Mouse (Mus musculus) lung, embryonic 14.5 days (tissue): ENCODE measurements around the gene En2. TPM values are rescaled to one million over a fixed set of nuclear protein-coding genes. Genes with fewer than 3 reads are reported as not detected.

Experiments
- ATAC-seq: fragments of 200-750 bp; cut with Nextera tagmentation; 2 replicates; pipeline ENCODE4 v1.8.0; 2017; ENCODE audit warnings: mild to moderate bottlenecking, moderate TSS enrichment, moderate library complexity; ENCODE audit not compliant: insufficient read depth
- DNase-seq: peaks from one replicate; pipeline ENCODE4 v3.0.0-alpha.2; 2015
- H3K27ac ChIP-seq: fragments of 300-500 bp; sonication (generic); 2 replicates; pipeline ENCODE4 v1.5.1; 2014; ENCODE audit warnings: low read depth, mild to moderate bottlenecking, moderate library complexity
- H3K27me3 ChIP-seq: fragments of 300-500 bp; sonication (generic); 2 replicates; pipeline ENCODE4 v1.6.1; 2014; ENCODE audit warnings: low read length, control low read depth; ENCODE audit not compliant: insufficient read depth
- H3K36me3 ChIP-seq: fragments of 300-500 bp; sonication (generic); 2 replicates; pipeline ENCODE4 v1.6.1; 2014; ENCODE audit warnings: control low read depth; ENCODE audit not compliant: insufficient read depth
- H3K4me1 ChIP-seq: fragments of 300-500 bp; sonication (generic); 2 replicates; pipeline ENCODE4 v1.6.1; 2014; ENCODE audit warnings: antibody characterized with exemption, control low read depth; ENCODE audit not compliant: insufficient read depth
- H3K4me2 ChIP-seq: fragments of 300-500 bp; sonication (generic); 2 replicates; pipeline ENCODE4 v1.6.1; 2014; ENCODE audit warnings: mild to moderate bottlenecking
- H3K4me3 ChIP-seq: fragments of 300-500 bp; sonication (generic); 2 replicates; pipeline ENCODE4 v1.5.1; 2014; ENCODE audit warnings: low read depth, low read length
- H3K9ac ChIP-seq: fragments of 300-500 bp; sonication (generic); 2 replicates; pipeline ENCODE4 v1.6.1; 2014
- H3K9me3 ChIP-seq: fragments of 300-500 bp; sonication (generic); 2 replicates; pipeline ENCODE4 v1.6.1; 2016; ENCODE audit warnings: low read depth, low read length, control low read depth
- CTCF ChIP-seq: IDR thresholded peaks from 2 replicates; pipeline ENCODE4 v1.5.1; 2016; ENCODE audit warnings: antibody characterized with exemption, low read depth
- WGBS: fragments of 180-500 bp; shearing (Covaris S2); extraction: QIAGEN DNeasy Blood & Tissue Kit; methylation state at CpG from one replicate; pipeline ENCODE4 v1.1.7; 2014; 5-methylcytosine and 5-hydroxymethylcytosine counted together
- polyA plus RNA-seq: library from polyadenylated mRNA; unstranded; fragments of >200 nt; fragmentation: Nextera tagmentation; extraction: Ambion mirVana; gene quantifications from 2 replicates; pipeline ENCODE4 v1.2.1, GENCODE M21; 2014

Gene En2
- polyA plus RNA-seq, 1 experiment from 2014 or later: not detected

- 74% methylated on average over 1 of the region's 1 CpGs for WGBS
- ATAC-seq: no peak
- Histone ChIP-seq H3K9me3 (no peaks in the 10 kb centered on the region), H3K9ac (no peak overlapping the region), H3K36me3 (no peaks in the 10 kb centered on the region), H3K4me3 (no peak overlapping the region), H3K4me1 (no peaks in the 10 kb centered on the region), H3K4me2 (no peak overlapping the region), H3K27ac (no peak overlapping the region), H3K27me3 (peaks cover 4% of the 10 kb centered on the region; the same call in 1 of the 2 replicates)
- no peak for TF ChIP-seq CTCF
- no peak for DNase-seq
These were observed 54.1 kb downstream of the En2 start for GRCm38 (mm10) chr5:28219596-28219995.

Other genes with a start within 250 kb of the En2 start
- gene Insig1, start 94.3 kb upstream of the En2 start, polyA plus RNA-seq: 66.5 and 74.8 TPM in 2 replicates
- gene Cnpy1, start 80.1 kb downstream of the En2 start, polyA plus RNA-seq: 0.37 and 0.49 TPM in 2 replicates
- 15.8 and 17.9 TPM in 2 replicates for gene Rbm33, start 151.4 kb downstream of the En2 start, polyA plus RNA-seq